Mouse (Mus musculus): Measurements from ENCODE around the gene Spred1. TPM values are rescaled to one million over a fixed set of nuclear protein-coding genes. Genes with fewer than 3 reads are reported as not detected.

Spred1 gene
- polyA plus RNA-seq, 1 experiment from 2014 or later, result 15.3 TPM

DNA sequence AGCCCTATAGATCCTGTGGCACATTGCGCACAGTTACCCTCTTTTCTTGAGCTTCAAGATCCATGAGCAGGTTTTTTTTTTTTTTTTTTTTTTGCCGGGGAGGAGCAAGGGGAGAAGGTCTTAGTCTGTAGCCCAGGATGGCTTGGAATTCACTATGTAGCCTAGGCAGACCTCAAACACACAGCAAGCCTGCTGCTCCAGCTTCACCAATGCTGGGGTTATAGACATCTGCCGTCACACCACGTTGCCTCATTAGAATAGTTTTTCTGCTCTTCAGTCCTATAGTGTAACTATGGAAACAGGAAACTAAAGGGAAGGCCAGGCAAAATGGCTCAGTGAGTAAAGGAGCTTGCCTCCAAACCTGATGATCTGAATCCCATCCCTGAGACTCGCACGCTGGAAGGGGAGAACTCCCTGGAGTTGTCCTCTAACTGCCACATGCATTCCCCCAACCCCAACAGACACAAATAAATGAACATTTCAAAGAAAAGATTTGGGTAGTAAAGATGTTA lies 10.8 kb upstream of the Spred1 start:
- H3K4me3 ChIP-seq (ENCODE audit: low read depth, low read length), result no peak overlapping the region
- H3K27ac ChIP-seq (ENCODE audit: low read depth), result no peak overlapping the region
- H3K9ac ChIP-seq (ENCODE audit: low read length), result no peak overlapping the region
- DNase-seq (ENCODE audit: low spot score), result no peak
- ATAC-seq (replicated peaks; ENCODE audit: low FRiP score, low TSS enrichment, low read depth), result no peak
- no peaks in the 10 kb centered on the region for H3K9me3 ChIP-seq (ENCODE audit: control insufficient read depth, low read length)
- H3K36me3 ChIP-seq (ENCODE audit: control insufficient read depth, insufficient read depth, low read length), result no peaks in the 10 kb centered on the region
- H3K4me2 ChIP-seq (ENCODE audit: low read length), result no peak overlapping the region
- H3K27me3 ChIP-seq (replicated peaks; ENCODE audit: control insufficient read depth, insufficient read depth, low read length), result no peaks in the 10 kb centered on the region
- peaks cover 3% of the 10 kb centered on the region; the same call in 1 of the 2 replicates for H3K4me1 ChIP-seq (replicated peaks; ENCODE audit: control insufficient read depth, insufficient read depth, low read length)
- WGBS, result 84% methylated on average over 6 of the region's 6 CpGs

- no peaks in the 10 kb centered on the region for H3K36me3 ChIP-seq (ENCODE audit: control insufficient read depth, insufficient read depth, low read length)
- H3K27ac ChIP-seq (ENCODE audit: low read depth), result no peak overlapping the region
- no peak for DNase-seq (ENCODE audit: low spot score)
- no peaks in the 10 kb centered on the region for H3K9me3 ChIP-seq (ENCODE audit: control insufficient read depth, low read length)
- no peak for ATAC-seq (replicated peaks; ENCODE audit: low FRiP score, low TSS enrichment, low read depth)
- WGBS, result 80% methylated on average over 2 of the region's 2 CpGs
- no peaks in the 10 kb centered on the region for H3K27me3 ChIP-seq (replicated peaks; ENCODE audit: control insufficient read depth, insufficient read depth, low read length)
- H3K9ac ChIP-seq (ENCODE audit: low read length), result no peak overlapping the region
- no peak overlapping the region for H3K4me2 ChIP-seq (ENCODE audit: low read length)
- H3K4me3 ChIP-seq (ENCODE audit: low read depth, low read length), result no peak overlapping the region
- peaks cover 3% of the 10 kb centered on the region; the same call in 1 of the 2 replicates for H3K4me1 ChIP-seq (replicated peaks; ENCODE audit: control insufficient read depth, insufficient read depth, low read length)
Observed at GRCm38 (mm10) chr2:117113262-117113661, 7.9 kb upstream of the Spred1 start.

- Histone ChIP-seq H3K9me3 (ENCODE audit: control insufficient read depth, low read length) (no peaks in the 10 kb centered on the region), H3K4me3 (ENCODE audit: low read depth, low read length) (no peak overlapping the region), H3K9ac (ENCODE audit: low read length) (no peak overlapping the region), H3K4me1 (replicated peaks; ENCODE audit: control insufficient read depth, insufficient read depth, low read length) (peaks cover 3% of the 10 kb centered on the region; the same call in 1 of the 2 replicates), H3K36me3 (ENCODE audit: control insufficient read depth, insufficient read depth, low read length) (no peaks in the 10 kb centered on the region), H3K27ac (ENCODE audit: low read depth) (peak overlapping the region; percentile 47; the same call in 1 of the 2 replicates), H3K27me3 (replicated peaks; ENCODE audit: control insufficient read depth, insufficient read depth, low read length) (no peaks in the 10 kb centered on the region), H3K4me2 (ENCODE audit: low read length) (peak overlapping the region; percentile 13; the same call in 1 of the 2 replicates)
- DNase-seq (ENCODE audit: low spot score) (no peak), ATAC-seq (replicated peaks; ENCODE audit: low FRiP score, low TSS enrichment, low read depth) (no peak)
- WGBS, result 40% methylated on average over 4 of the region's 4 CpGs
Observed at GRCm38 (mm10) chr2:117113762-117114161, 7.4 kb upstream of the Spred1 start.

DNA sequence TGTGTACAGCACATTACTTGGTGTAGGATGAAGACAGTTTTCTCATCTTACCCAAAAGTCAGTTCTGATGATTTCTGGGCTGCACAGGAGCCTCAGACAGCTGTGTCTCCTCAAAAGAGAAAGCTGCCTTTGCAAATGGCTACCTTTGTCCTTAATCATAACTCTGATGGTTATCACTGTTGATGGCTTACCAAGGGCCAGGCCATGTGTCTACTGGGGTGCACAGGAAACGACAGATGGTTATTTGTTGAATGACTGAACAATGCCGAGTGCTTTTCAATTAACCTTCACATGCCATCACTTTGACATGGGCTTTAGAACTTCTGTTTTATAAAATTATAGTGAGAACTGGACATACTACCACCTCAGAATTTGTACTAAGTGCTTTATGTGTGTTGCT lies 2.7 kb upstream of the Spred1 start:
- ATAC-seq (replicated peaks; ENCODE audit: low FRiP score, low TSS enrichment, low read depth) (no peak), DNase-seq (ENCODE audit: low spot score) (no peak)
- Histone ChIP-seq H3K27ac (ENCODE audit: low read depth) (no peak overlapping the region), H3K27me3 (replicated peaks; ENCODE audit: control insufficient read depth, insufficient read depth, low read length) (no peaks in the 10 kb centered on the region), H3K9me3 (ENCODE audit: control insufficient read depth, low read length) (no peaks in the 10 kb centered on the region), H3K4me1 (replicated peaks; ENCODE audit: control insufficient read depth, insufficient read depth, low read length) (peaks cover 6% of the 10 kb centered on the region; the same call in 1 of the 2 replicates), H3K4me2 (ENCODE audit: low read length) (no peak overlapping the region), H3K9ac (ENCODE audit: low read length) (no peak overlapping the region), H3K36me3 (ENCODE audit: control insufficient read depth, insufficient read depth, low read length) (no peaks in the 10 kb centered on the region), H3K4me3 (ENCODE audit: low read depth, low read length) (no peak overlapping the region)
- WGBS, result 69% methylated on average over 2 of the region's 2 CpGs

DNA sequence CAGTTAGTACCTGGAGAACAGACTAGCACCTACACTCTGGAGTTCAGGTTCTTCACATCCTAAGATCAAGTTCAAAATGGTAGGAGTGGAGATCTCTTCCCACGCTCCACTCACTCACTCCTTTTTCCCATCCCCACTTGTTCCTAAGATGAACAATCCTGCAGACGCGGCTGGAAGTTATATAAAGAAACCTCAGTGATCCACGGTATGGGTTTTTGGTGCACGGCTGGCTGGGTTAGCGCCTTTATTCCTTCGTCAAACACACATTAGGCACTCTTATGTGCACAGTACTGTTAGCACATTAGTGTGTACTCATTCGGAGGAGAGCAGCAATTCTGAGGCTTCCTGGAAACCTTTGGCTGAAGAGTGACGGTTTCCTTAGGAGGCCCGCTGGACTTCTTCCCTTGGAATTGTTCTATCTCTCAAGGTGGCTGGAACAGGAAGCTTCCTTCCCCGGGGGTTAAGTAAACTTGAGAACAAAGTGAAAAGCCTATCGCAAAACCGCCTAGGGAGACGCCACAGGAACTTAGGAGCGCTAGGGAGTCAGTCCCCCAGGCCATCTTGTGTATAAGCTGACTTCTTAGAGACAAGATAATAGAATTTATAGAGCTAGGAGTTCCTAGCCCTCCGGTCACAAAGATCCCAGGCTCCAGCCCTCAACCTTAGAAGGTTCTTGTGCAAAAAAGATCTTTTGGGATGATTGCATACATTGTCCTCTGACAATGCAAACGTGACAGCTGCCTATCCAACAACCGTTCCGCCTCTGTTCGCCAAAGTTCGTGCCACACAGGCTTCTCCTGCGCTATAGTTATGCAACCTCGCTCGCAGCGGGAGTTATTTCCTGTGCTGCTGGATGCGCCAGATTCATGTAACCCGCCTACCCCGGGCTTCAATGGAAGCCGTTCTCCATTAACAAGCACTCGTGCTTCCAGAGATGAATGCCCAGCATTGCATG lies 1.6 kb upstream of the Spred1 start:
- ATAC-seq (replicated peaks; ENCODE audit: low FRiP score, low TSS enrichment, low read depth), result peak; percentile 29
- Histone ChIP-seq H3K4me3 (ENCODE audit: low read depth, low read length) (peak overlapping the region; percentile 95), H3K4me1 (replicated peaks; ENCODE audit: control insufficient read depth, insufficient read depth, low read length) (peaks cover 9% of the 10 kb centered on the region), H3K27ac (ENCODE audit: low read depth) (peak overlapping the region; percentile 99), H3K9me3 (ENCODE audit: control insufficient read depth, low read length) (no peaks in the 10 kb centered on the region), H3K27me3 (replicated peaks; ENCODE audit: control insufficient read depth, insufficient read depth, low read length) (no peaks in the 10 kb centered on the region), H3K4me2 (ENCODE audit: low read length) (peak overlapping the region; percentile 54), H3K9ac (ENCODE audit: low read length) (peak overlapping the region; percentile 96), H3K36me3 (ENCODE audit: control insufficient read depth, insufficient read depth, low read length) (no peaks in the 10 kb centered on the region)
- 6% methylated on average over 30 of the region's 30 CpGs for WGBS
- DNase-seq (ENCODE audit: low spot score), result peak; percentile 87

GRCm38 (mm10) chr2:117120246-117121211 lies 645 bp upstream of the Spred1 start:
- H3K4me2 ChIP-seq (ENCODE audit: low read length), result peak overlapping the region; percentile 54
- peaks cover 11% of the 10 kb centered on the region for H3K4me1 ChIP-seq (replicated peaks; ENCODE audit: control insufficient read depth, insufficient read depth, low read length)
- H3K4me3 ChIP-seq (ENCODE audit: low read depth, low read length), result peak overlapping the region; percentile 95
- peak overlapping the region; percentile 96 for H3K9ac ChIP-seq (ENCODE audit: low read length)
- no peaks in the 10 kb centered on the region for H3K9me3 ChIP-seq (ENCODE audit: control insufficient read depth, low read length)
- no peaks in the 10 kb centered on the region for H3K36me3 ChIP-seq (ENCODE audit: control insufficient read depth, insufficient read depth, low read length)
- peak; percentile 93 for DNase-seq (ENCODE audit: low spot score)
- WGBS, result under 1% methylated on average over 99 of the region's 101 CpGs
- no peaks in the 10 kb centered on the region for H3K27me3 ChIP-seq (replicated peaks; ENCODE audit: control insufficient read depth, insufficient read depth, low read length)
- peak; percentile 83 for ATAC-seq (replicated peaks; ENCODE audit: low FRiP score, low TSS enrichment, low read depth)
- peak overlapping the region; percentile 99 for H3K27ac ChIP-seq (ENCODE audit: low read depth)

DNA sequence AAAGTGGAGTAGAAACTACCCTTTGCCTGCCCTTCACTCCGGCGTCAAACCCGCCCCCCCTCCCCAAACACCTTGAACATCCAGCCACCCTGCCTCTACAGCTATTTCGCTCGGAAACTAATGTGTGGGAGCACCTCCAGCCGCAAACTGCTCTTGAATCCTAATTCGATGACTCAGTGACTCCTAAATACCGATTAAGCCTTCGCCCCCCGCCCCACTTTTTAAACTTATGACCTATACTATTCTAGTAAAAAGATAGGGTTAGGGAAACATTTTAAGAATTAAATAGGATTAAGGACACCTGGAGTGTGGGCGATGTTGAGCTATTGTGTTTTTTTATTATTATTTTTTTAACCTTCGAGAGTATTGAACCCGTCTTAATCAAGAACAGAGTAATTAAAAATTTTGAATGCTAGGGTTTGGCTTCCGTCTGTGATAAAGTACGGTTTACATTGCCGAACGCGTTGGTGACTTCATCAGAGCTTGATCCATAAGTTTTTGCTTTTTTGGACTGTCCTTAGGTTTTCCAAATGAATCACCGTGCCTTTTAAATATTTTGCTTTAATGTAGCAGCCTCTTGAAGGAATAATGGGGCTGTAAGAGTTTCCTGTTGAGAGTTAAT lies 921 bp downstream of the Spred1 start:
- H3K4me1 ChIP-seq (replicated peaks; ENCODE audit: control insufficient read depth, insufficient read depth, low read length), result peaks cover 16% of the 10 kb centered on the region
- ATAC-seq (replicated peaks; ENCODE audit: low FRiP score, low TSS enrichment, low read depth) (no peak), DNase-seq (ENCODE audit: low spot score) (no peak)
- H3K36me3 ChIP-seq (ENCODE audit: control insufficient read depth, insufficient read depth, low read length), result no peaks in the 10 kb centered on the region
- H3K27me3 ChIP-seq (replicated peaks; ENCODE audit: control insufficient read depth, insufficient read depth, low read length), result no peaks in the 10 kb centered on the region
- WGBS, result under 1% methylated on average over 19 of the region's 19 CpGs
- peak overlapping the region; percentile 54 for H3K4me2 ChIP-seq (ENCODE audit: low read length)
- H3K9ac ChIP-seq (ENCODE audit: low read length), result peak overlapping the region; percentile 96
- peak overlapping the region; percentile 99; the same call in 1 of the 2 replicates for H3K27ac ChIP-seq (ENCODE audit: low read depth)
- no peaks in the 10 kb centered on the region for H3K9me3 ChIP-seq (ENCODE audit: control insufficient read depth, low read length)
- H3K4me3 ChIP-seq (ENCODE audit: low read depth, low read length), result peak overlapping the region; percentile 95

All from intestine, embryonic 14.5 days (tissue).